Mouse (Mus musculus) monocyte, adult 5-6 weeks (primary cell): ENCODE data around the gene Slc8b1. TPM values are rescaled to one million over a fixed set of nuclear protein-coding genes. Genes with fewer than 3 reads are reported as not detected.

Experiments used
- ATAC-seq: fragments of 153-309, 156-312 bp; replicated peaks from 2 replicates; pipeline ENCODE4 v1.8.0; 2017; ENCODE audit warnings: mild to moderate bottlenecking; ENCODE audit not compliant: low TSS enrichment, insufficient number of reproducible peaks, severe bottlenecking, poor library complexity, low FRiP score
- total RNA-seq: library from RNA; stranded (forward); fragments of 200-1000, 200-491, 200-594 nt; gene quantifications from 3 replicates; pipeline ENCODE4 v1.2.3, GENCODE M21; 2017

The Slc8b1 gene
- total RNA-seq, 1 experiment from 2014 or later = 72.9 TPM

DNA sequence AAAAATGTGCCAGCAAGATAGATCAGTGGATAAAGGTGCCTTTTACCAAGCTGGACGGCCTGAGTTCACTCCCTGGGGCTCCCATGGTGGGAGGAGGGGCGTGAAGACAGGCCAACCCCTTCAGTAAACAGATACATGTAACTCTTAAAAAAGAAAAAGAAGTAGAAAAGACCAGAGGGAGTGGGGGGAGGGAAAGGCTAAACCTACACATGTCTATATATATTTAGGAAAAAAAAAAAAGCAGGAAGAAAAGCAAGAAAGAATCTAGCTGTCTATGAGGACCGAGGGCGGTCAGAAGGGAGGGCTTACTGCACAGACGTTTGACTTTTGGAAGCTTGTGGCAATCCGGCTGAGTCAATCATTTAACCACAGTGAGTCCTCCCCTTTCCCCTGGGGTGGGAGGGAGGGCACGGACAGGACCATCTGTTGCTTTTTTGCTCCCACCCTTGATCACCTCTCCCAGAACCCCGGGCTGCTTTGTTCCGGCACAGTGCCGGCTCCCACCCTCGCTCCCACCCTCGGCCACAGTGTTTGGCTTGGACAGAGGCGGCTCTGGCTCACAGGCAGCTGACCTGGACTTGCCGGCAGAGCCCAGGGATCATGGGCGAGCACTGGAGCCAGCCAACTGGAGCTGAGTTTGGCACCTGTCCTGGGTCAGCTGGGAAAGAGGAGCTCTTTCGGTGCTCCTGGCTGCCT lies 49.8 kb downstream of the Slc8b1 start:
- ATAC-seq = peak; percentile 25; the same call in 1 of the 2 replicates

DNA sequence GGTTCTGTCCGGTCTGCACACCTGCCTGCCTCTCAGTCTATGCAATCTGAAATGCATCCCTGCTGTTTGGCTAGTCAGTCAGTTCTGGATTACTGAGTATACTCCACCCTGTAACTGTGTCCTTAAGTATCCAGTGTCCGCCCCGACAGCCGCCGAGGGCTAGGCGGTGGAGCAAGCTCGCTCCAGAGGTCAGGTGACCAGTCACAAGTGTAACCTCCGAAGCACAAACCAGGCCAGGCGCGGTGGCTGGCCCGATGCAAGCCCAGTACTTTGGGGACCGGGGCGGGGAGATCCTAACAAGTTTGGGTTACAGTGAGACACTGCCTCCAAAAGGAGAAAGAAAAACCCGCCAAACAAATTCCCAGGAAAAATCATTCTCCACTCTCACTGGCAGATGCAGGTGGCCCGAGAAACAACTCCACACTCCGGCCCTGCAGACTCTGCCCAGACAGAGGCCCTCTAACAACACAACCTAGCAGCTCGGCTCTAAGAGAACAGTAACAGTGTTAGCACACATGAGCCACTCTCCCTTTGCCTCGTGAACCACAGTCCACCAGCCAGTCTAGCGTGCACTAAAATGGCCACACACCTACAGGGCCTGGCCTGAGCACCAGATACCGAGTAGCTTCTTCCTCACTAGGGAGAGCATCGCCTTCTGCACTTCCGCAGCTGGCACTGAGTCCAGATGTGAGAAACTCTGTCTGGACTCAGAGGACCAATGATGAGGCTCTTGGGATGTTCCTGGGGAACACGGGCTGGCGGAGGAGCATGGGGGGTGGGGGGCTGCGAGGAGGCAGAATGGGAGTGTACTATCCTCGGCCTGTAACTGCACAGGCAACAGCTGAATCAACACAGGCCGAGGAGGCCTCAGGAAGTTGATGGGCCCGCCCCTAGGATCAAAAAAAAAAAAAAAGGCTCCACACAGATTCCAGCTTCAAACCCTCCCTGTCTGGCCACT lies 52.3 kb downstream of the Slc8b1 start:
- no peak for ATAC-seq

DNA sequence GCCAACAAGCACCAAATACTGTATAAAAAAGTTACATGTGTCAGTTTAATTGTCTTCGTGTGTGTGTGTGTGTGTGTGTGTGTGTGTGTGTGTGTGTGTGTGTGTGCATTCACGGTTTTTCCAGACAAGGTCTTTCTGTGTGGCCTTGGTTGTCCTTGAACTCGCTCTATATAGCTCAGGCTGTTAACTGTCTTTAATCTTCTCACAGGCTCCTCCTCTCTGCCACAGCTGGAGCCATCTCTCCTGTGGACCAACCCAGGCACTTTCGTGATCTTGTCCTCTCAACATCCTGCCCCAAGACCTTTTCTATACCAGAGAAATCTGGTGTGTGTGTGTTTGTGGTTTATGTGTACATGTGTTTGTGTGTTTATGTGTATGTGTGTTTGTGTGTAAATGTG lies 52.9 kb downstream of the Slc8b1 start:
- ATAC-seq = no peak

GRCm38 (mm10) chr5:120565171-120565905 lies 54.4 kb downstream of the Slc8b1 start:
- ATAC-seq = no peak

DNA sequence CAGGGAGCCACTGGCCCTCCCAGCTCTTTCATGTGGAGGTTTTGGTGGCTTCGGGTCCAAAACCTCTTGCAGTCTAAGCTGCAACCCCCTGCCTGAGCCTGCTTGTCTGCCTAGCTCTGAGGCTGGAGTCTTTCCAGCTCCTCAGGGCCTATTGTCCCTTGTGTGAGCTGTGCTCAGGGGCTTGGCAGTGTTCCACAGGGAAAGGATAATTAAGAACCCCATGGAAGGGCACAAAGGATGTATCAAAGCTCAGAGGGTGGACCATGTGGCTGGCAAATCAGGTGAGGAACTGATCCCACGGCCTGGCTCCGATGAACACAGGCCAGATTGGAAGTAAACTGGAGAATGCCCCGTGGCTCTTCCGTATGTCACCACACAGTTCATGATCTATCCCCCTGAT lies 55.1 kb downstream of the Slc8b1 start:
- no peak for ATAC-seq

- no peak for ATAC-seq
Observed at GRCm38 (mm10) chr5:120566681-120567252, 55.8 kb downstream of the Slc8b1 start.

DNA sequence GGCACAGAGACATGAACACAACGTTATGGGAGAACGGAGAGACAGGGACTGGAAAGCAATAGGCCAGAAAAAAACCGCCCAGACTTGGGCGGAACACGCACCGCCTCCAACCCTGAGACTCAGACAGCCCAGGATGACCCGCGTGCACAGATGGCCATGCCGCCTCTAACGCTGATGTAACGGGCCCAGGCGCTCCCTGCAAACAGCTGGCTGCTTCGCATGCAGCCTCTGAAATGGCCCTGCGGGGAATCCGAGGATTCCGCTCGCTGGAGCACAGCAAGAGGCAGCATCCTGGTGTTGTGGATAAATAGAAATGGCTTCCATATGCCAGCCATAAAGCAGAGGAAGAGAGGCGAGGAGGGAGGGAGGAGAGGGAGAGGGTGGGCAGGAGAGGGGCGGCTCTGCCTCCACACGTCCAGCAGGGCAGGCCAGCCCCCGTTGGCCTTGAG lies 56.3 kb downstream of the Slc8b1 start:
- no peak for ATAC-seq

DNA sequence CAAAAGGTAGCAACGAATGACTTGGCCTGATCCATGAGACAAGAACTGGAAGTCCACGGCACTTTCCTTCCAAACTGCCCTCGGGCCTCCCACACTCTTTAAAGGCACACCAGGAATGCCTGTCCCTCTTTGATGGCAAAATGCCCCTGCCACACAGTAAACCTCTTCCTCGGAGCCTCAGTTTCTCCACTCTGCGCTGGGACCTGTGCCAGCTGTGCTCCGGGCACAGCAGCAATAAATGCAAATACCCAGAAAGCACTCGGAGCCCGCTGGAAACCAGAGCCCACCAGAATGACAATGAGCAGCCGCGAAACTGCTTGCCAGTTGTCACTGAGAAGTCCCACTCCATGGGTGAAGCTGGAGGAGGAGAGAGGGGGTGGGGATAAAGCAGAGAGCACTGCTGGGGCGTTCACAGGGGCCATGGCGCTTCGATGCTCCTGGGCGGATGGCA lies 56.8 kb downstream of the Slc8b1 start:
- ATAC-seq = no peak

DNA sequence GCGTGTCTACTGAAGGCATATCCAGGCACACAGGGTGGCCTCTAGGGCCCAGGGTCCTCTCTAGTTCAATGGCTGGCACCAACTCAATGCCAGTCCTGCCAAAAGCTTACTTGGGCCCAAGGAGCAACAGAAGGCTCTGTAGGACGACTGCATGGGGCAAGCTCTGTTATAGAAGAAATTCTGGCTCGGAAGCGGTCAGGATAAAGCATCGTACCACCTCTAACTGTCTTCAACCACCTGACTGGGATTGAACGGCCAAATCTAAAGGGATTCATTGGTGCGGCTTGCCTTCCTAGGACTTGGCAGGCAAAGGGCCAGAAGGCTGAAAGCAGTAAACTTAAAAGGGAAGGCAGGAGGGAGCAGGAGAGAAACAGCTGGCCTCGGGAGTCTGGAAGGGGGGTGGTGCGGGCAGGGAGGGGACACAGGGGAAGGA lies 57.4 kb downstream of the Slc8b1 start:
- ATAC-seq = no peak

DNA sequence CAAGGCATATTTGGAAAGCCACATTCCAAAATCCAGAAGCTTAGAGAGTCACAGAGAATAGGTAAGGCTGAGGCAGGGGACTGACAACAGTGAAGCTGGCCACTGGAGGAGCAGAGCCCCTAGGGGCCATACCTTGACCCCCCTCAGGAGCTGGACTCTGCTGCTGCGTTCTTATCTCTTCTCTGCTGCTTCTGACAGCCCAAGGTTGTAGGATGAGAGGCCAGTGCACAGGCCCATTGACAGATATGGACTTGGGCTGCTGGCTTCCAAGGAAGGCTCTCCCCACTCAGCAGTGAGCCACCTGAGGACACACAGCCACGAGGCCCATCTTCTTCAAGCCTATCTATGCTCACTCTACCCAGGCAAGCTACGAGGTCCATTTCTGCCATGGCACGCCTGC lies 58.0 kb downstream of the Slc8b1 start:
- ATAC-seq = no peak

- ATAC-seq = 0 out of 2 replicates have a peak, but pooled peaks have one; percentile 19
Observed at GRCm38 (mm10) chr5:120569791-120570190, 58.8 kb downstream of the Slc8b1 start.

DNA sequence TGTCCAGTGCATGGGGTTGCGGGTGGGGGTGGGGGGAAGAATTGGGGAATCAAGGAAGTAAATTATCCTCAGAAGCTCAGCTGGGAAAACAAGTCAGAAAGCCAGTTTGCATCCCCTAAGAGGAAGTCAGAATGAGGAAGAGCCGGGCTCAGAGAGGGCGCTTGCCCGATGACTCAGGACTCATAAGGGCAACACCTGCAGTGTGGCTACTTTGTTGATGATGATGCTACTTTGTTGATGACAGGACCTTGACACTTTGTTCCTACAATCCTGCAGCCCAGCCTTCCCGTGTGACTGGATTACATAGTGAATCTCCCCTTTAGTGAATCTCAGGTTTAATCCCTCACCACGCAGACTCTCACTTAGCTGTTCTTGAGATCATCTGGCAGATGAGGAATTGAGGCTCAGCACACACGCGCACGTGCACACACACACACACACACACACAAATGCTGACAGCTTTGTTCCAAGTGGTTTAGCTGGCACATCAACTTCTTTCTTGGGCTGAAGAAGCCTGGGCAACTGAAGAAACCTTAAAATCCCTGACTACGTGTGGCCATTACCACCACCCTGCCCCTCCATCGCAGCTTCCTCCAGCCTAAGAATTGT lies 59.4 kb downstream of the Slc8b1 start:
- ATAC-seq = peak; percentile 77

GRCm38 (mm10) chr5:120571056-120571740 lies 60.2 kb downstream of the Slc8b1 start:
- ATAC-seq = no peak

GRCm38 (mm10) chr5:120574469-120575063 lies 63.6 kb downstream of the Slc8b1 start:
- no peak for ATAC-seq

- peak; percentile 30 for ATAC-seq
Observed at GRCm38 (mm10) chr5:120576781-120577301, 65.9 kb downstream of the Slc8b1 start.

DNA sequence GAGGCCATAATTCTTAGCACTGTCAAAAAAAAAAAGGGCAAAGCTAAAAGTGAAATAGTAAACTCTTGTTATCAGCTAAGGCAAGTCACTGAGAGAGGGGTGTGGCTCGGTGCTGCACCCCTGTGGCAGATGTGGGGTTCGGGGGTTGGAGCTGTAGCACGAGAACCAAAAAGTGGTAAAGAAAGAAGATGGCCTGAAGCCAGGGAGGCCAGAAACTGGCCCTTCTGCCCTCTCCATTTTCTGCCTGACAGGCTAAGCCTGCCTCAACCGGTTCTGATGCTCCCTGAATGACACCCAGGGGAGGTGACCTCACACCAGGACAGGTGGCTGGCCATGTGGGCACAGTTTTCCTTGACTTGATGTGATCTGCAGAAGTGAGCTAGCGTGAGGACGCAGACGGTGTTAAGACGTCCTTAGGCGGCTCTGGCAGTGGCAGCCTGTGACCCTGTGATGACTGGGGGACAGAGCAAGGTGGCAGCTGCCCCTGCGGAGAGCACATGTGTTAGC lies 67.0 kb downstream of the Slc8b1 start:
- ATAC-seq = no peak

DNA sequence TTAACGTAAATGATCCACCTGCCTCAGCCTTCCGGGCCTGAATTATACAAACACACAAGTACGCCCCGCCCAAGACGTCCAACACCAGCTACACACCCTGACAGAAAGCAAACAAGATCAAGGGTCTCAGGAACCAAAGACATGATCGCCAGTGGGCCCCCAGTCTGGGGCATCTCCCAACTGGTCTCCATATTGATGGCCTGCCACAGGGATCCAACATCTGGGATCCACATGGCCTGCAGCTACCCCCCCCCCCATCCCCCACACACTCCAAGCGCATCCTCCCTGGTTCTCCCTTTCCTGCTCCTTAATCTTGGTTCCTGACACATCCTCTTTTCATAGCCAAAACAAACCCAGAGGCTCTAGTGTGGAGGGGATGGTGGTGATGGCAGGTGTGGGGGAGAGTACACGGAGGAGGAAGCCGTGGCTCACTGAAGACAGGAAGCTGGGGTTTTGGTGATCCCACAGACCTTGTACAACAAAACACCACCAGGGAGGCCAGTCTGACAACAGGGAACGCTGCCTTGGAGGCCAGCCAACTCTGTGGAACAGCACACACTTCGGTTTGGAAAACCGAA lies 67.6 kb downstream of the Slc8b1 start:
- ATAC-seq = peak; percentile 44
